Mouse (Mus musculus) stomach, postnatal 0 days (tissue): ENCODE data around the gene Fitm2.

ENCODE experiments used
- CTCF ChIP-seq: IDR thresholded peaks from 2 replicates; pipeline ENCODE4 v1.5.1; 2016; ENCODE audit warnings: antibody characterized with exemption, low read depth, mild to moderate bottlenecking, moderate library complexity
- EP300 ChIP-seq: optimal IDR thresholded peaks from 2 replicates; pipeline ENCODE3; 2016; ENCODE audit warnings: antibody characterized with exemption

DNA sequence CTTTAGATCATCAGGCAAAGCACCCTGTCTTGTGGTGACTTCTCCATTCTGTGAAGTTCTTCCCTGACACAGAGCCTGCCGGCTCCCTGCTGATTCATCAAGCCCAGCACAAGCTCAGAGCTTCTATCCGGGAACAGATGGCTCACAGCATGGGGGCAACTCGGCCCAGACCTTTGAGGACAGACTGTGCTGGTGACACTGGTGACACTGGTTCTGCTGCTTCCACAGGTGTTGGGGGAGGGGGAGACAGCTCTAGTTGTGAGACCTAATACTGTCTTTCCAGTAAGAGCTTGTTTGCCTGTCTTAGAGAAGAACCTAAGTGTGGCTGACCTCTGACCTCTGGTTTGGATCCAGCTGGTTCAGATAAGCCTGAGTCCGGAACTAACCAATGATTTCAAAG is 38.5 kb downstream of the Fitm2 start:
- TF ChIP-seq CTCF (no peak), EP300 (no peak)
